Mouse (Mus musculus): ENCODE results near the gene Zdhhc16. TPM values are rescaled to one million over a fixed set of nuclear protein-coding genes. Genes with fewer than 3 reads are reported as not detected.
A peak's percentile ranks its signal among the peaks of the same experiment; 100 is the strongest.

Zdhhc16 gene
- polyA plus RNA-seq, 1 experiment from 2014 or later: 70.0 TPM

GRCm38 (mm10) chr19:41953574-41953973 lies 20.3 kb downstream of the Zdhhc16 start:
- 85% methylated on average over 3 of the region's 3 CpGs for WGBS
- no peak for DNase-seq (ENCODE audit: low spot score)
- Histone ChIP-seq H3K36me3 (ENCODE audit: insufficient read depth, low read length) (peaks cover 83% of the 10 kb centered on the region), H3K27me3 (ENCODE audit: insufficient read depth, low read length) (no peaks in the 10 kb centered on the region), H3K4me1 (replicated peaks; ENCODE audit: insufficient read depth, low read length) (no peaks in the 10 kb centered on the region), H3K9ac (ENCODE audit: low read depth, low read length) (no peak overlapping the region), H3K4me3 (replicated peaks; ENCODE audit: low read depth, low read length) (no peak overlapping the region), H3K9me3 (replicated peaks; ENCODE audit: low read length) (no peaks in the 10 kb centered on the region), H3K27ac (no peak overlapping the region), H3K4me2 (ENCODE audit: low read length) (no peak overlapping the region)
- no peak for ATAC-seq (replicated peaks; ENCODE audit: low FRiP score, low read depth)
- TF ChIP-seq CTCF (IDR thresholded peaks at IDR 0.05; ENCODE audit: low read depth): no peak

DNA sequence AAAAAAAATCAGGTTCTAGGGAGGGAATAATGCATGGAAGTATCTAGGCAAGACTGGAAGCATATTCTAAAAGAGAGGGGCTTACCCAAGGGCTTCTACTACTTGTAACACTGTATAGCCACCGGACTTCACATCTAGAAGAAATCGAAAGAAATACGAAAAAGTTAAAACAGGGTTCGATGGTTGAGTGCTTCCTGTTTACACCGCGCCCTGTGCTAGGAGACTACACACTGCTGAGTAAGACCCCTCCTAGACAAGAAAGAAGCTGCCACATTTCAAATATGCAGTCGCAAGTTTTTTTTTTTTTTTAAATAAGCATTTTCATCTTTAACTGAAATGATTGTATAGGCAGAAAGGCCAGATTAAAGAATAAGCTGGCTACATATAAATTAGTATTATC lies 36.3 kb downstream of the Zdhhc16 start:
- Histone ChIP-seq H3K4me2 (ENCODE audit: low read length) (no peak overlapping the region), H3K27me3 (ENCODE audit: insufficient read depth, low read length) (no peaks in the 10 kb centered on the region), H3K9ac (ENCODE audit: low read depth, low read length) (no peak overlapping the region), H3K4me1 (replicated peaks; ENCODE audit: insufficient read depth, low read length) (no peaks in the 10 kb centered on the region), H3K9me3 (replicated peaks; ENCODE audit: low read length) (no peaks in the 10 kb centered on the region), H3K36me3 (ENCODE audit: insufficient read depth, low read length) (peaks cover 27% of the 10 kb centered on the region; the same call in 1 of the 2 replicates), H3K4me3 (replicated peaks; ENCODE audit: low read depth, low read length) (no peak overlapping the region), H3K27ac (no peak overlapping the region)
- ATAC-seq (replicated peaks; ENCODE audit: low FRiP score, low read depth) (no peak), DNase-seq (ENCODE audit: low spot score) (no peak)
- TF ChIP-seq CTCF (IDR thresholded peaks at IDR 0.05; ENCODE audit: low read depth): no peak
- 93% methylated on average over 7 of the region's 7 CpGs for WGBS

DNA sequence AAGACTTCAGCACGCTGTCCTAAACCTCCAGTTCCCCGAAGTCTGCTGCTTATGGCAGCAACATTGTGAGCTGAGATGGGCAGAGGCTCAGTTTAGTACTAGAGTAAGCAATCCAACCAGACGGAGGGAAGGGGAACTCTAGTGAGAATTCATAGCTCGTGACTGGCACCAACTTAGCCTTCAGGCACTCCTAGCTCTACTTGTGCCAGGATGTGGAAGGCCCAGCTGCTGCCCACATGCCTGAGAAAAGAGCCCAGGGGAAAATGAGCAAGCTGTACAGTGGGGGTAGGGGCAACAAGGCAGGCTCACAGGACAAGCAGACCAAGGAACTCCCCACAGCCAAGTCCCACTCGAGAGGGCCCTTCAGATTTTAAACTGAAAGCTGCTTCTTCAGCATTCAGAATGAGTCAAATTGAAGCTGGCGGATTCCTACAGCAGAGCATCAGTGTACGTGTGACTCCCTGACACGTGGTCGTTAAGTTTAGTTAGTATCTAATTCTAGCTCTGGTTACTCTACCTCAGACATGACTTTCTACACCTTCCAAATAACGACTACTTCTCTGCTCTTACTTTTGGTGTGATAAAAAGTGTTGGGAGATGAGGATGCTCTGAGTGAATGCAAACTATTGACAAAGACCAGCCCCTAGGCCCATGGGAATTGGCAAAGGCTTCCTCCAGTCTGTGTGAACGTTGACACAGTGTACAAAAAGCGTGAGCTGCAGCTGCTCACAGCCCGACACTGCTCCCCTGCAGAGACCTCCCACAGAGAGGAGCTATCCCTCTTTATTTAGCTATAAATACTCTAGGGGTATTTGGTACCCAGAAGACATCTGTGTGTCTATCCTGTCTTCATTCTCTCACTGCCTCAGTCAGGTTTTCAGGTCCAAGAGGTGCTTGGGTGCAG lies 40.9 kb downstream of the Zdhhc16 start:
- 0 out of 2 replicates have a peak, but pooled peaks cover 3% of the 10 kb centered on the region for H3K36me3 ChIP-seq (ENCODE audit: insufficient read depth, low read length)
- H3K4me1 ChIP-seq (replicated peaks; ENCODE audit: insufficient read depth, low read length): no peaks in the 10 kb centered on the region
- no peak overlapping the region; the same call in 1 of the 2 replicates for H3K9ac ChIP-seq (ENCODE audit: low read depth, low read length)
- no peak for DNase-seq (ENCODE audit: low spot score)
- no peaks in the 10 kb centered on the region for H3K27me3 ChIP-seq (ENCODE audit: insufficient read depth, low read length)
- WGBS: 57% methylated on average over 13 of the region's 13 CpGs
- H3K9me3 ChIP-seq (replicated peaks; ENCODE audit: low read length): no peaks in the 10 kb centered on the region
- H3K4me3 ChIP-seq (replicated peaks; ENCODE audit: low read depth, low read length): no peak overlapping the region
- H3K4me2 ChIP-seq (ENCODE audit: low read length): no peak overlapping the region
- H3K27ac ChIP-seq: 0 out of 2 replicates have a peak overlapping the region, but pooled peaks have one; percentile 38
- ATAC-seq (replicated peaks; ENCODE audit: low FRiP score, low read depth): no peak
- TF ChIP-seq CTCF (IDR thresholded peaks at IDR 0.05; ENCODE audit: low read depth): no peak

DNA sequence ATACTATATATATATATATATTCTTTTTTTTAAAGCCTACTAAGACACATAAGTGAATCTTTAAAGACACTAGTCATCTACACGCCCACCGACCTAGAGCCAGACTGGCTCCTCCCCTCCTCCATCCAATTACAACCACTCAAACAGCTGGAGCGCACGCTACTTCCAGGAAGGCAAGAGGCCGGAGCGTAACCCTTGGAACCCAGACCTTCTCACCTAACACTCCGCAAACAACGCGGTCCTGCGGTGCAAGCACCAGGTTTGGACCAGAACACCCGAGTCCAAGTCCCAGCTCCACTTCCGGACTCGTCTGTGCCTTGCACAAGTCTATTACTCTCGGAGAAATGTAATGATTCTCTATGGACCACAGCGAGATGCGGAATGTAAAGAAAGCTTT lies 47.1 kb downstream of the Zdhhc16 start:
- H3K4me2 ChIP-seq (ENCODE audit: low read length): peak overlapping the region; percentile 74
- no peaks in the 10 kb centered on the region for H3K36me3 ChIP-seq (ENCODE audit: insufficient read depth, low read length)
- H3K27ac ChIP-seq: peak overlapping the region; percentile 95
- 0 out of 2 replicates have a peak, but pooled peaks cover 3% of the 10 kb centered on the region for H3K4me1 ChIP-seq (replicated peaks; ENCODE audit: insufficient read depth, low read length)
- H3K9ac ChIP-seq (ENCODE audit: low read depth, low read length): peak overlapping the region; percentile 69
- WGBS: under 1% methylated on average over 16 of the region's 16 CpGs
- ATAC-seq (replicated peaks; ENCODE audit: low FRiP score, low read depth): no peak; the same call in 1 of the 2 replicates
- no peaks in the 10 kb centered on the region for H3K9me3 ChIP-seq (replicated peaks; ENCODE audit: low read length)
- DNase-seq (ENCODE audit: low spot score): peak; percentile 72
- H3K27me3 ChIP-seq (ENCODE audit: insufficient read depth, low read length): no peaks in the 10 kb centered on the region
- peak overlapping the region; percentile 86 for H3K4me3 ChIP-seq (replicated peaks; ENCODE audit: low read depth, low read length)
- no peak for TF ChIP-seq CTCF (IDR thresholded peaks at IDR 0.05; ENCODE audit: low read depth)

- Histone ChIP-seq H3K4me1 (replicated peaks; ENCODE audit: insufficient read depth, low read length) (0 out of 2 replicates have a peak, but pooled peaks cover 3% of the 10 kb centered on the region), H3K4me3 (replicated peaks; ENCODE audit: low read depth, low read length) (peak within 1 kb of the TSS; percentile 86), H3K9ac (ENCODE audit: low read depth, low read length) (peak within 1 kb of the TSS; percentile 85), H3K4me2 (ENCODE audit: low read length) (peak within 1 kb of the TSS; percentile 74), H3K27me3 (ENCODE audit: insufficient read depth, low read length) (no peaks in the 10 kb centered on the region), H3K36me3 (ENCODE audit: insufficient read depth, low read length) (no peaks in the 10 kb centered on the region), H3K27ac (peak within 1 kb of the TSS; percentile 95), H3K9me3 (replicated peaks; ENCODE audit: low read length) (no peaks in the 10 kb centered on the region)
- TF ChIP-seq CTCF (IDR thresholded peaks at IDR 0.05; ENCODE audit: low read depth): peak; percentile 45
- ATAC-seq (replicated peaks; ENCODE audit: low FRiP score, low read depth) (peak; percentile 95), DNase-seq (ENCODE audit: low spot score) (peak; percentile 99)
- WGBS: under 1% methylated on average over 68 of the region's 68 CpGs
Observed at GRCm38 (mm10) chr19:41980819-41981594, 47.7 kb downstream of the Zdhhc16 start, which contains the start of gene Mms19. Mms19 (minus strand) TSS chr19:41981157.

DNA sequence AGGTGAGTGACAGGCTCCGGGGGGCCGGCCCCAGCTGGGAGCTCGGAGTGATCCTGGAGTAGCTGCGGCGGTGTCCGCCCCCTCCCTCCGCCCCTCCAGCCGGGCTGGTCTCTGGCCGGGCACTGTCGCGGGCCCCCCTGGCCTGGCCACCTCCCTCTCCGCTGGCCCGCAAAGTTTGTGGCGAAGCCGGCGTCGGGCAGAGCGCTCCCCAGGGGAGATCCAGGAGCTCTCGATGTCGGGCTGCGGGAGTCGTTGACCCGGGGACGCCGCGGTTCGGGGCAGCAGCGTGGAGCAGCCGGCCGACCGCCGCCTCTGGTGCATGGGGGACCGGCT lies 48.3 kb downstream of the Zdhhc16 start, which contains the start of gene Ubtd1:
Ubtd1 (plus strand) TSS at position 169 of the 333 bp plus-strand sequence.
- TF ChIP-seq CTCF (IDR thresholded peaks at IDR 0.05; ENCODE audit: low read depth): no peak
- no peak for DNase-seq (ENCODE audit: low spot score)
- Histone ChIP-seq H3K27me3 (ENCODE audit: insufficient read depth, low read length) (no peaks in the 10 kb centered on the region), H3K4me1 (replicated peaks; ENCODE audit: insufficient read depth, low read length) (0 out of 2 replicates have a peak, but pooled peaks cover 3% of the 10 kb centered on the region), H3K9ac (ENCODE audit: low read depth, low read length) (peak within 1 kb of the TSS; percentile 85), H3K4me3 (replicated peaks; ENCODE audit: low read depth, low read length) (peak within 1 kb of the TSS; percentile 86), H3K9me3 (replicated peaks; ENCODE audit: low read length) (no peaks in the 10 kb centered on the region), H3K27ac (peak within 1 kb of the TSS; percentile 95), H3K4me2 (ENCODE audit: low read length) (peak within 1 kb of the TSS; percentile 74), H3K36me3 (ENCODE audit: insufficient read depth, low read length) (no peaks in the 10 kb centered on the region)
- ATAC-seq (replicated peaks; ENCODE audit: low FRiP score, low read depth): no peak
- under 1% methylated on average over 25 of the region's 33 CpGs for WGBS
